8 mouse cellular contexts compared by ENCODE assay signal in genomic region chr14:59837691-59838241, GRCm38 (mm10).
DNase-seq lines count a peak whose midpoint lies in the region; ATAC-seq and TF ChIP-seq lines count a peak whose summit lies in the region.
"Not testable (repeated sequence)": the region's sequence is repeated elsewhere in the genome, so short reads cannot be mapped to it uniquely, and the experiment has no call there.

No protein-coding gene starts in this region.

- H3K9me3 ChIP-seq in embryonic facial prominence, embryonic 12.5 days; forebrain, embryonic 12.5 days; forebrain, embryonic 16.5 days (ENCODE audit: control insufficient read depth, low read length); hindbrain, embryonic 13.5 days; hindbrain, postnatal 0 days (ENCODE audit: low read length); lung, embryonic 16.5 days (ENCODE audit: control insufficient read depth, low read length); midbrain, embryonic 14.5 days (ENCODE audit: control insufficient read depth, low read length); neural tube, embryonic 13.5 days: not testable (repeated sequence)

- not testable (repeated sequence) for DNase-seq in hindbrain, postnatal 0 days (ENCODE audit: low spot score); midbrain, embryonic 14.5 days

- peak; percentile 10; the same call in 1 of the 2 replicates for ATAC-seq in embryonic facial prominence, embryonic 12.5 days (ENCODE audit: insufficient number of reproducible peaks, insufficient read depth, low FRiP score, low TSS enrichment)
- peak; percentile 57 for ATAC-seq in forebrain, embryonic 12.5 days (ENCODE audit: low FRiP score)
- peak; percentile 93 for ATAC-seq in forebrain, embryonic 16.5 days
- peak; percentile 65; the same call in 1 of the 2 replicates for ATAC-seq in hindbrain, embryonic 13.5 days (ENCODE audit: low FRiP score)
- ATAC-seq in hindbrain, postnatal 0 days, result peak; percentile 82
- ATAC-seq in lung, embryonic 16.5 days (ENCODE audit: low read depth), result 0 out of 2 replicates have a peak, but pooled peaks have one; percentile 34
- ATAC-seq in midbrain, embryonic 14.5 days (ENCODE audit: low FRiP score, low TSS enrichment), result peak; percentile 76; the same call in 1 of the 2 replicates
- peak; percentile 59; the same call in 1 of the 2 replicates for ATAC-seq in neural tube, embryonic 13.5 days (ENCODE audit: low read depth)

- WGBS in embryonic facial prominence, embryonic 12.5 days, result no CpG with 5 or more reads among the region's 3 CpGs
- WGBS in forebrain, embryonic 12.5 days, result no CpG with 5 or more reads among the region's 3 CpGs
- no CpG with 5 or more reads among the region's 3 CpGs for WGBS in forebrain, embryonic 16.5 days
- no CpG with 5 or more reads among the region's 3 CpGs for WGBS in hindbrain, embryonic 13.5 days
- no CpG with 5 or more reads among the region's 3 CpGs for WGBS in hindbrain, postnatal 0 days
- no CpG with 5 or more reads among the region's 3 CpGs for WGBS in lung, embryonic 16.5 days
- no CpG with 5 or more reads among the region's 3 CpGs for WGBS in midbrain, embryonic 14.5 days
- no CpG with 5 or more reads among the region's 3 CpGs for WGBS in neural tube, embryonic 13.5 days

- not testable (repeated sequence) for H3K36me3 ChIP-seq in embryonic facial prominence, embryonic 12.5 days; forebrain, embryonic 12.5 days (replicated peaks); forebrain, embryonic 16.5 days (ENCODE audit: control insufficient read depth, insufficient read depth); hindbrain, embryonic 13.5 days; hindbrain, postnatal 0 days (ENCODE audit: insufficient read depth, low read length); lung, embryonic 16.5 days (ENCODE audit: control insufficient read depth, insufficient read depth, low read length); midbrain, embryonic 14.5 days (ENCODE audit: control insufficient read depth, insufficient read depth, low read length); neural tube, embryonic 13.5 days

- not testable (repeated sequence) for H3K4me1 ChIP-seq in embryonic facial prominence, embryonic 12.5 days; forebrain, embryonic 12.5 days; forebrain, embryonic 16.5 days (replicated peaks; ENCODE audit: control insufficient read depth, insufficient read depth, low read length); hindbrain, embryonic 13.5 days (replicated peaks); hindbrain, postnatal 0 days (ENCODE audit: insufficient read depth, low read length); midbrain, embryonic 14.5 days (ENCODE audit: control insufficient read depth, insufficient read depth, low read length); neural tube, embryonic 13.5 days (replicated peaks)
- peaks cover 12% of the 10 kb centered on the region for H3K4me1 ChIP-seq in lung, embryonic 16.5 days (replicated peaks; ENCODE audit: control insufficient read depth, insufficient read depth, low read length)

- not testable (repeated sequence) for H3K4me3 ChIP-seq in embryonic facial prominence, embryonic 12.5 days; forebrain, embryonic 12.5 days (replicated peaks); forebrain, embryonic 16.5 days (replicated peaks; ENCODE audit: low read length); hindbrain, embryonic 13.5 days; hindbrain, postnatal 0 days (ENCODE audit: low read length); lung, embryonic 16.5 days (ENCODE audit: low read length); midbrain, embryonic 14.5 days (replicated peaks; ENCODE audit: low read depth, low read length); neural tube, embryonic 13.5 days

- not testable (repeated sequence) for H3K27me3 ChIP-seq in embryonic facial prominence, embryonic 12.5 days; forebrain, embryonic 12.5 days; forebrain, embryonic 16.5 days (replicated peaks; ENCODE audit: control insufficient read depth, insufficient read depth, low read length); hindbrain, embryonic 13.5 days; hindbrain, postnatal 0 days (ENCODE audit: insufficient read depth, low read length); lung, embryonic 16.5 days (ENCODE audit: control insufficient read depth, insufficient read depth, low read depth, low read length); midbrain, embryonic 14.5 days (ENCODE audit: control insufficient read depth, insufficient read depth, low read length); neural tube, embryonic 13.5 days

- not testable (repeated sequence) for H3K9ac ChIP-seq in embryonic facial prominence, embryonic 12.5 days; forebrain, embryonic 12.5 days; forebrain, embryonic 16.5 days (replicated peaks; ENCODE audit: low read depth, low read length); hindbrain, embryonic 13.5 days; hindbrain, postnatal 0 days (replicated peaks; ENCODE audit: low read length); lung, embryonic 16.5 days (ENCODE audit: low read length); midbrain, embryonic 14.5 days (replicated peaks; ENCODE audit: low read length); neural tube, embryonic 13.5 days

- not testable (repeated sequence) for H3K4me2 ChIP-seq in embryonic facial prominence, embryonic 12.5 days (replicated peaks); forebrain, embryonic 12.5 days; forebrain, embryonic 16.5 days (ENCODE audit: low read length); hindbrain, embryonic 13.5 days; hindbrain, postnatal 0 days (ENCODE audit: low read depth, low read length); lung, embryonic 16.5 days (ENCODE audit: low read depth, low read length); midbrain, embryonic 14.5 days (ENCODE audit: low read length); neural tube, embryonic 13.5 days

- H3K27ac ChIP-seq in embryonic facial prominence, embryonic 12.5 days; forebrain, embryonic 12.5 days; forebrain, embryonic 16.5 days (ENCODE audit: low read length); hindbrain, embryonic 13.5 days; hindbrain, postnatal 0 days; lung, embryonic 16.5 days (ENCODE audit: low read length); midbrain, embryonic 14.5 days (replicated peaks; ENCODE audit: low read depth, low read length); neural tube, embryonic 13.5 days (replicated peaks): not testable (repeated sequence)

- TF ChIP-seq CTCF in hindbrain, postnatal 0 days (IDR thresholded peaks at IDR 0.05; ENCODE audit: low read depth), result not testable (repeated sequence)

Comparison
In these comparisons a context has a peak if more than half of its experiments do, and no peak if none do; other contexts are left out.
1. ATAC-seq: peak in every context shown above with its lines; median percentile 93 in forebrain, embryonic 16.5 days; 82 in hindbrain, postnatal 0 days; 76 in midbrain, embryonic 14.5 days; 65 in hindbrain, embryonic 13.5 days; 59 in neural tube, embryonic 13.5 days; 57 in forebrain, embryonic 12.5 days; 34 in lung, embryonic 16.5 days; 10 in embryonic facial prominence, embryonic 12.5 days.